Mouse (Mus musculus) forebrain, embryonic 15.5 days (tissue): ENCODE measurements around the gene Kpna6. TPM values are rescaled to one million over a fixed set of nuclear protein-coding genes. Genes with fewer than 3 reads are reported as not detected.

Source experiments
- ATAC-seq: fragments of 200-750 bp; cut with Nextera tagmentation; replicated peaks from 2 replicates; pipeline ENCODE4 v1.8.0; 2017; ENCODE audit warnings: mild to moderate bottlenecking, moderate TSS enrichment, moderate library complexity
- H3K27ac ChIP-seq: fragments of 300-500 bp; sonication (generic); replicated peaks from 2 replicates; pipeline ENCODE4 v1.5.1; 2015; ENCODE audit warnings: mild to moderate bottlenecking, inconsistent platforms
- H3K27me3 ChIP-seq: fragments of 300-500 bp; sonication (generic); 2 replicates; pipeline ENCODE4 v1.6.1; 2015; ENCODE audit warnings: inconsistent platforms
- H3K36me3 ChIP-seq: fragments of 300-500 bp; sonication (generic); 2 replicates; pipeline ENCODE4 v1.6.1; 2015; ENCODE audit warnings: mild to moderate bottlenecking, inconsistent platforms
- H3K4me1 ChIP-seq: fragments of 300-500 bp; sonication (generic); 2 replicates; pipeline ENCODE4 v1.6.1; 2015; ENCODE audit warnings: inconsistent platforms
- H3K4me2 ChIP-seq: fragments of 300-500 bp; sonication (generic); replicated peaks from 2 replicates; pipeline ENCODE4 v1.6.1; 2015; ENCODE audit warnings: mild to moderate bottlenecking, inconsistent platforms
- H3K4me3 ChIP-seq: fragments of 300-500 bp; sonication (generic); 2 replicates; pipeline ENCODE4 v1.5.1; 2015; ENCODE audit warnings: mild to moderate bottlenecking, inconsistent platforms
- H3K9ac ChIP-seq: fragments of 300-500 bp; sonication (generic); replicated peaks from 2 replicates; pipeline ENCODE4 v1.6.1; 2015; ENCODE audit warnings: mild to moderate bottlenecking, inconsistent platforms
- H3K9me3 ChIP-seq: fragments of 300-500 bp; sonication (generic); 2 replicates; pipeline ENCODE4 v1.6.1; 2016; ENCODE audit warnings: inconsistent platforms
- WGBS: fragments of 180-500 bp; shearing (Covaris S2); methylation state at CpG from one replicate; pipeline ENCODE4 v1.1.7; 2015; ENCODE audit warnings: mixed read lengths; 5-methylcytosine and 5-hydroxymethylcytosine counted together
- microRNA-seq: library from miRNA; unstranded; fragments of <30 nt; microRNA quantifications from one replicate; pipeline ENCODE4, GENCODE M21; 2016
- polyA plus RNA-seq: library from polyadenylated mRNA; unstranded; fragments of >200 nt; fragmentation: Nextera tagmentation; extraction: Ambion mirVana; gene quantifications from 2 replicates; pipeline ENCODE4 v1.2.1, GENCODE M21; 2015

Kpna6 gene
- polyA plus RNA-seq, 1 experiment from 2014 or later: 17.5 TPM

DNA sequence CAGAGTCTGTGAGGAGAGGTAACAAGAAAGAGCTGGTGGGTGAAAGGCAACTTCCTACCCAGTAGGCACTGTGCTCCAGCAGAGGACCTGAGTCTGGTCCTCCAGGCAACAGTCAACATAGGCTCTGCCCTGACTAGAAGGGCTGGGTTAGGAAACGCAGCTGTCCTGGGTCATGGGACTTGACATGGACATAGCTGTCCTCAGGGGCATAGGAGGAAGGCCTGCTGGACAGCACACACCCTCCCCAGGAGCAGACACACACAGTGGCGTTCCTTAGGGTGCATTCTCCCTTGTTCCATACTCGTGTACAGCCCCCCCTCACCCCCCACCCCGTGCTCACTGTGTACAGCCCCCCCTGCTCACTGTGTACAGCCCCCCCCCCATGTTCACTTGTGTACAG lies 62.1 kb downstream of the Kpna6 start:
- no peak overlapping the region for H3K9ac ChIP-seq
- H3K9me3 ChIP-seq: no peaks in the 10 kb centered on the region
- H3K4me3 ChIP-seq: no peak overlapping the region
- ATAC-seq: no peak
- no peak overlapping the region for H3K4me2 ChIP-seq
- H3K27me3 ChIP-seq: no peaks in the 10 kb centered on the region
- H3K4me1 ChIP-seq: 0 out of 2 replicates have a peak, but pooled peaks cover 3% of the 10 kb centered on the region
- 73% methylated on average over 4 of the region's 4 CpGs for WGBS
- H3K36me3 ChIP-seq: peaks cover 25% of the 10 kb centered on the region
- no peak overlapping the region for H3K27ac ChIP-seq

- Histone ChIP-seq H3K27me3 (no peaks in the 10 kb centered on the region), H3K27ac (no peak overlapping the region), H3K4me2 (no peak overlapping the region), H3K4me1 (0 out of 2 replicates have a peak, but pooled peaks cover 3% of the 10 kb centered on the region), H3K4me3 (no peak overlapping the region), H3K9me3 (no peaks in the 10 kb centered on the region), H3K36me3 (peaks cover 28% of the 10 kb centered on the region), H3K9ac (no peak overlapping the region)
- WGBS: 77% methylated on average over 4 of the region's 4 CpGs
- ATAC-seq: no peak
Measured at GRCm38 (mm10) chr4:129610026-129610425, 62.5 kb downstream of the Kpna6 start.

DNA sequence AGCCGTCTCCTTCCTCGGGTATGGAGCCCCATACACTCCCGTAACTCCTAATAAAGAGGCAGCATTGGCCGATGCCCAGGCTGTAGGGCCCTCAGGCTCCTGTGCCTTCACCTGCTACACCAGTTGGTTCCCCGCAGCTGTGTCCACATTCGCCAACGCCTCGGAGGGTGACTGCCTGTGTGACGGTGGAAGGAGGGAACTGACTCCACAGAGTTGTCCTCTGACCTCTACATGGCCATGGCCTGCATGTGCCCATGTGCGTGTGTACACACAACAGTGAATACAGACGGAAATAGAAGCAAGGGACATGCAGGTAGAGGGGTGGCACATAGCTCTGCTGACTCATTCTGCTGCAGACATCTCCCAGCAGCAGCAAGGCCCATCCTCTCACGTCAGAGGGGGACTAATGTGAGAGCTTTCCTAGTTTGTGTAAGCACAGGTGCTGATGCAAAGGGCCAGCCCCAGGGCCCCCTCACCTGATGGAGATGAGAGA lies 63.4 kb downstream of the Kpna6 start:
- 83% methylated on average over 12 of the region's 12 CpGs for WGBS
- no peak overlapping the region for H3K4me2 ChIP-seq
- no peak overlapping the region for H3K27ac ChIP-seq
- ATAC-seq: 0 out of 2 replicates have a peak, but pooled peaks have one; percentile 6
- H3K27me3 ChIP-seq: no peaks in the 10 kb centered on the region
- peaks cover 35% of the 10 kb centered on the region for H3K36me3 ChIP-seq
- H3K9me3 ChIP-seq: no peaks in the 10 kb centered on the region
- H3K9ac ChIP-seq: no peak overlapping the region
- H3K4me1 ChIP-seq: 0 out of 2 replicates have a peak, but pooled peaks cover 1% of the 10 kb centered on the region
- H3K4me3 ChIP-seq: no peak overlapping the region

DNA sequence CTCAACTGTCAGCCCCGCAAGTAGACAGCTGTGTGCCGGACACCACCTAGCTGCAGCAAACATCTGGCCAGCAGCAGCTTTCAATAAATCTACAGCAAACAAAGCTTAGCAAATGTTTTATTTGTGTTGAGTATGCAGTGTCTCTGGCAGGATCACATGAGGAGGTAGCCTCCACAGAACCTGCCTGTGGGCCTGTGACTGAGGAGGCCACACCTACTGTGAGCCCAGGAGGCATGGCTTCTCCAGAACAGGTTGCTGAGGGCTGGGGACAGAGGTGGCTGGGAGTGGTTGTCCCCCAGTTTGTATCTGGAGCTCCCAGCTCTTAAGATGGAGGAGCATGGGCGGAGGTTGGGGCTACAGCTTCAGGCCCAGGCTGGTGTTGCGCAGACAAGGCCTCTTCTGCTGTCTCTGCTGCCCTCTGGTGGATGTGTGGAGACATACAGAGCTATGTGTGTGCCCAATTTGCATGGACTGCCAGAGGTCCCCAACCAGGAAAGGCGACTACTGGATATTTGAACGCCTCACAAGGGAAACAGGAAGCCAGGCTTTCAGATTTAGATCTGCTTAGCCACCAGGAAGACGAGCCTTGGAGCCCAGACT lies 64.0 kb downstream of the Kpna6 start:
- no peaks in the 10 kb centered on the region for H3K9me3 ChIP-seq
- peaks cover 42% of the 10 kb centered on the region for H3K36me3 ChIP-seq
- no peaks in the 10 kb centered on the region for H3K27me3 ChIP-seq
- no peak overlapping the region for H3K9ac ChIP-seq
- no peak overlapping the region for H3K4me3 ChIP-seq
- ATAC-seq: peak; percentile 84
- H3K27ac ChIP-seq: peak overlapping the region; percentile 35; the same call in 1 of the 2 replicates
- H3K4me1 ChIP-seq: no peaks in the 10 kb centered on the region
- no peak overlapping the region for H3K4me2 ChIP-seq
- WGBS: 38% methylated on average over 7 of the region's 7 CpGs

- peak; percentile 95 for ATAC-seq
- Histone ChIP-seq H3K27me3 (no peaks in the 10 kb centered on the region), H3K27ac (peak within 1 kb of the TSS; percentile 70), H3K4me3 (peak within 1 kb of the TSS; percentile 83), H3K4me2 (peak within 1 kb of the TSS; percentile 76), H3K36me3 (peaks cover 30% of the 10 kb centered on the region), H3K4me1 (peaks cover 34% of the 10 kb centered on the region), H3K9ac (peak within 1 kb of the TSS; percentile 84), H3K9me3 (no peaks in the 10 kb centered on the region)
- under 1% methylated on average over 74 of the region's 74 CpGs for WGBS
Measured at GRCm38 (mm10) chr4:129600233-129601158, 72.1 kb downstream of the Kpna6 start, which contains the start of the genes Eif3i and Tmem234. Gene Eif3i (minus strand): TSS chr4:129600648. Gene Tmem234 (plus strand): TSS chr4:129600668.

Small RNAs within 50 kb of the gene (microRNA-seq; reads per million reads assigned to microRNA genes)
- 2.2 reads per million, percentile 1 among the genes with 10 or more reads in this experiment for gene Mir7016

Other genes starting within 250 kb of the Kpna6 start
- 7.3 and 7.5 TPM in 2 replicates for gene Zbtb8b, start 231.9 kb downstream of the Kpna6 start, polyA plus RNA-seq
- gene Bsdc1, start 211.2 kb downstream of the Kpna6 start, polyA plus RNA-seq: 41.6 and 42.7 TPM in 2 replicates
- 0.34 TPM in 1 of 2 replicates, not detected in the other for gene Tssk3, start 181.7 kb downstream of the Kpna6 start, polyA plus RNA-seq
- 0.61 TPM in 1 of 2 replicates, not detected in the other for gene Fam229a, start 181.6 kb downstream of the Kpna6 start, polyA plus RNA-seq
- 2,102 and 2,181 TPM in 2 replicates for gene Marcksl1, start 159.2 kb downstream of the Kpna6 start, polyA plus RNA-seq
- 119 and 130 TPM in 2 replicates for gene Hdac1, start 130.1 kb downstream of the Kpna6 start, polyA plus RNA-seq
- 7.6 and 9.2 TPM in 2 replicates for gene Lck, start 99.1 kb downstream of the Kpna6 start, polyA plus RNA-seq
- gene Fam167b, start 94.2 kb downstream of the Kpna6 start, polyA plus RNA-seq: 0.25 and 0.41 TPM in 2 replicates
- gene Eif3i, start 72.1 kb downstream of the Kpna6 start, polyA plus RNA-seq: 223 and 225 TPM in 2 replicates
- 160 and 165 TPM in 2 replicates for gene Tmem234, start 72.1 kb downstream of the Kpna6 start, polyA plus RNA-seq
- gene Dcdc2b, start 58.5 kb downstream of the Kpna6 start, polyA plus RNA-seq: 3.5 and 3.7 TPM in 2 replicates
- 31.4 and 32.5 TPM in 2 replicates for gene Iqcc, start 53.7 kb downstream of the Kpna6 start, polyA plus RNA-seq
- 119 and 124 TPM in 2 replicates for gene Ccdc28b, start 48.8 kb downstream of the Kpna6 start, polyA plus RNA-seq
- 64.7 and 68.3 TPM in 2 replicates for gene Txlna, start 31.7 kb downstream of the Kpna6 start, polyA plus RNA-seq
- gene Tmem39b, start 24.1 kb upstream of the Kpna6 start, polyA plus RNA-seq: 19.4 and 19.6 TPM in 2 replicates
- gene Khdrbs1, start 69.5 kb upstream of the Kpna6 start, polyA plus RNA-seq: 175 and 187 TPM in 2 replicates
- 315 and 320 TPM in 2 replicates for gene Ptp4a2, start 138.5 kb upstream of the Kpna6 start, polyA plus RNA-seq